Mouse (Mus musculus): Measurements from ENCODE around the gene Dnmbp. TPM values are rescaled to one million over a fixed set of nuclear protein-coding genes. Genes with fewer than 3 reads are reported as not detected.

The Dnmbp gene
- polyA plus RNA-seq, 1 experiment: 11.4 TPM

DNA sequence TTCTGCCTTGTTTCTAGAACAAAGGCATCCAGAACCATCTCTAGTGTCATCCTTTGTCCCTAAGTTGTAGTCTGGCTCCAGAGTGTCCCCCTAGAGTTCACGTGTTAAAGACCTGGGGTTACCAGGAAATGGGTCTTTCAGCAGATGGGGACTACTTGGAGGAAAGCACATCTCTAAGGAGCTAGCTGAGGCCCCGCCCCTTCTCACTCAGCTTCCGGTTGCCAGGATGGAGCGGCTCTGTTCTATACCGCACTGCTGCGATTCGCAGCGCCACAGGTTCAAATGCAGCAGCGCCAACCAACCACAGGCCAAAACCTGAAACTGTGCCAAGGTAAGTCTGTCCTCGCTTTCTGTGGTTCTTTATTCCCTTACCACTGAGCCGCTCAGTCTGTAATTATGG is 65.6 kb downstream of the Dnmbp start:
- H3K4me1 ChIP-seq (ENCODE audit: control insufficient read depth, insufficient read depth, low read length): no peaks in the 10 kb centered on the region; the same call in none of the 2 replicates
- H3K27ac ChIP-seq (ENCODE audit: insufficient read depth, low read length): no peak overlapping the region
- no peak for TF ChIP-seq POLR2A (IDR thresholded peaks at IDR 0.05; ENCODE audit: extremely low read depth, insufficient read depth, low read length)
- no peak for TF ChIP-seq CTCF (IDR thresholded peaks at IDR 0.05; ENCODE audit: extremely low read depth, insufficient read depth, low read length)
- H3K4me3 ChIP-seq (ENCODE audit: insufficient read depth, low read length): no peak overlapping the region

DNA sequence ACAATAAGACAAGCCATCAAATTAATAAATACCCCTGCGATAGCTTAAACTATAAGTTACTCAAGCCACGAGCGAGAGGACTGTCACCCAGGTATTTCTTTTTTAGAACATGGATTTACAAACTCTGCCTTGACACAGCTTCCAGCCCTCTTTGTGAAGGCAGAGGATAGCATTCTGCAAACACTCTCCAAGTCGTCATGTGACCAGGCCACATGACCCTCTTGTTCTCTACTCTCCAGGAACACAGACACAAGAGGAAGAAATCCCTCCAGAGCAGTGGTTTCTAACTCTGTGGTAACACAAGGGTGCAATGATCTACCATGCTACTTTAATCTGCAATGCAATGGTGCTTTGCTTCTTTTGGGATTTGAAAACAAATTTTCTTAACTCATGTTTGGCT is 69.6 kb downstream of the Dnmbp start:
- Histone ChIP-seq H3K27ac (ENCODE audit: insufficient read depth, low read length) (no peak overlapping the region), H3K4me1 (ENCODE audit: control insufficient read depth, insufficient read depth, low read length) (no peaks in the 10 kb centered on the region), H3K4me3 (ENCODE audit: insufficient read depth, low read length) (no peak overlapping the region)
- TF ChIP-seq CTCF (IDR thresholded peaks at IDR 0.05; ENCODE audit: extremely low read depth, insufficient read depth, low read length) (no peak), POLR2A (IDR thresholded peaks at IDR 0.05; ENCODE audit: extremely low read depth, insufficient read depth, low read length) (no peak)

DNA sequence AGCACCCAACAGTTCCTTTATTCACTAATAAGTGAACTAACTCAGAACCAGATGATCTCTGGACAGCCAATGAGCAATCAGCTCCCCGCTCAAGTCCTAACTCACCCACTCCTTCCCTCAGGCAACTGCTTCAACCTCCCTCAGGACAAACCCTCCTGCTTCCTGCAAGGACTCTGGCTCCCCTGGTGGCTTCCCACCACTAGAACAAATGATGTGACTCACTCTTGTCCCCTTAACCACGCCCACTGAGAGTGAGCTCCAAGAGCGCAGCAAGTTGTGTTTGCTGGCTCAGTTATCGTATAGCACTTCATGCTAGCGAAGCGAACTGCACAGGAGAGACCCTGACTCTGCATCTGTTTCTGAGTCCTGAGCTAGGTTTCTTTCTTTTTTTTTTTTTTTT is 82.6 kb downstream of the Dnmbp start:
- TF ChIP-seq POLR2A (IDR thresholded peaks at IDR 0.05; ENCODE audit: extremely low read depth, insufficient read depth, low read length) (no peak), CTCF (IDR thresholded peaks at IDR 0.05; ENCODE audit: extremely low read depth, insufficient read depth, low read length) (no peak)
- no peak overlapping the region for H3K27ac ChIP-seq (ENCODE audit: insufficient read depth, low read length)
- no peak overlapping the region for H3K4me3 ChIP-seq (ENCODE audit: insufficient read depth, low read length)
- H3K4me1 ChIP-seq (ENCODE audit: control insufficient read depth, insufficient read depth, low read length): no peaks in the 10 kb centered on the region

DNA sequence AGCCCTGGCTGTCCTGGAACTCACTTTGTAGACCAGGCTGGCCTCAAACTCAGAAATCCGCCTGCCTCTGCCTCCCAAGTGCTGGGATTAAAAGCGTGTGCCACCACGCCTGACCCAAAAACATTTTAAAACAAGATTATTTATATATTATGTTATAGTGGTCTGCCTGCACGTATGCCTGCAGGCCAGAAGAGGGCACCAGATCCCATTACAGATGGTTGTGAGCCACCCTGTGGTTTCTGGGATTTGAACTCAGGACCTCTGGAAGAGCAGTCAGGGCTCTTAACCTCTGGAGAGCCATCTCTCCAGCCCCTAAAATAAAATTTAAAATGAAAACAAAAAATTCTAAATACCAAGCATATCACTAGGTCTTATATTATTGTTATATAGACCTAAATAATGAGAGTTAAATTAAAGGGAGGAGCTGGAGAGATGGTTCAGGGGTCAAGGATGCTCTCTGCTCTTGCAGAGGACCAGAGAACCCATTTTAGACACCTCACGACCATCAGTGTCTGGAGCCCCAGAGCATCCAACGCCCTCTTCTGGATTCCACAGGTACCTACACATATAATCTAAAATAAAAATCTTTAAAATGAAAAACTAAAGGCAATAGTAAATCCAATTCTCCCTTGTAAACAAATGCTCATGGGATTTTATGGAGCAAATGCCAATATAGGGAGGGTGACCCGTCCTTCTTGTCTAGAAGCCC is 87.0 kb downstream of the Dnmbp start:
- Histone ChIP-seq H3K4me1 (ENCODE audit: control insufficient read depth, insufficient read depth, low read length) (no peaks in the 10 kb centered on the region), H3K4me3 (ENCODE audit: insufficient read depth, low read length) (no peak overlapping the region), H3K27ac (ENCODE audit: insufficient read depth, low read length) (no peak overlapping the region)
- TF ChIP-seq POLR2A (IDR thresholded peaks at IDR 0.05; ENCODE audit: extremely low read depth, insufficient read depth, low read length): no peak
- TF ChIP-seq CTCF (IDR thresholded peaks at IDR 0.05; ENCODE audit: extremely low read depth, insufficient read depth, low read length): 0 out of 2 replicates have a peak, but pooled peaks have one; percentile 22

DNA sequence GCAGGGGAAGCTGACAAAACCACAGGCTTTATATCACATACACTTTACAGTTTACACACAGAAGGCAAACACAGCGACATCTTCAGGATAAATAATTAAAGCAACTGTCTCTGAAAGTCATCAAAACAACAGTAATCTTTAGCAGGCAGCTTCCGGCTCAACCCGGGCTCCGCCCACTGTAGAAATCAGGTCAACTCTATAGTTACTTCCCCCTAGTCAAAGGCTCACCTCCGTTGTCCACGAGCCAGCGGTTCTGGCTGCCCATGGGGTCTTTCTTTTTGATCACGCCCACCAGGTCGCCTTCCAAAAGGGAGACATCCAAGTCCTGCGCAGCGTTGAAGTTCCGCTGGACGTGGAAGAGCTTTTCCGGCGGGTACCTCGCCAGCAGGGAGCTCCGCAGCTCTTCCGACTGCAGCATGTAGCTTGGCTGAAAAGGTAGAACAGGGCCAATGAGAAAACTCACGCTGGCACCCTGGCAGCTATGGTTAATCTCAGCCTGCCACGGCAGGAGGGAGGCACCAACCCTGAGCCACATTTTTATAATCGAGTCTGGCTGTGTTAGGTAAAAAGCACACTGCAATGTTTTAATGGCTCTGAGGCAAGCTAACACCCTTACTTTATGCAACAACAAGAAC is 87.9 kb downstream of the Dnmbp start:
- Histone ChIP-seq H3K4me3 (ENCODE audit: insufficient read depth, low read length) (no peak overlapping the region), H3K27ac (ENCODE audit: insufficient read depth, low read length) (no peak overlapping the region), H3K4me1 (ENCODE audit: control insufficient read depth, insufficient read depth, low read length) (no peaks in the 10 kb centered on the region)
- TF ChIP-seq POLR2A (IDR thresholded peaks at IDR 0.05; ENCODE audit: extremely low read depth, insufficient read depth, low read length): no peak
- no peak for TF ChIP-seq CTCF (IDR thresholded peaks at IDR 0.05; ENCODE audit: extremely low read depth, insufficient read depth, low read length)

DNA sequence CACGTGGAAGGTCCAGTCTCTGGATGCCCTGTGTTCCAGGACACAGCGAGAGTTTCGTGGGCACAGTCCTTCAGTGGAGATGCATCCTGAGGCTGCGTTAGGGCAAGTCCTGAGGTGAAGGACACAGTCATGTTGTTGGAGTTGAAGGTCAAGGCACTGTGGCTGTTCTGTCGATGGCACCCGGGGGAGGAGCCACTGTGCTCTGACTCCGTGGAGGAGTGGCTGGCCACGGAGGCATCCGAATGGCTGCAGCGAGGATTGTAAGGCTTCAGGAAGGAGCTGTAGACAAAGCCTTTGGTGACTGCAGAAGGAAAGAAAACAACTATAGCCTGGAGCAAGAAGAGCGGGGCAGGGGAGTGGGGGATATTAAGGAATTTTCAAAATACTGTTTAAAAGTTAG is 90.0 kb downstream of the Dnmbp start:
- H3K4me1 ChIP-seq (ENCODE audit: control insufficient read depth, insufficient read depth, low read length): no peaks in the 10 kb centered on the region
- no peak overlapping the region for H3K4me3 ChIP-seq (ENCODE audit: insufficient read depth, low read length)
- no peak overlapping the region for H3K27ac ChIP-seq (ENCODE audit: insufficient read depth, low read length)
- no peak for TF ChIP-seq POLR2A (IDR thresholded peaks at IDR 0.05; ENCODE audit: extremely low read depth, insufficient read depth, low read length)
- no peak for TF ChIP-seq CTCF (IDR thresholded peaks at IDR 0.05; ENCODE audit: extremely low read depth, insufficient read depth, low read length)

DNA sequence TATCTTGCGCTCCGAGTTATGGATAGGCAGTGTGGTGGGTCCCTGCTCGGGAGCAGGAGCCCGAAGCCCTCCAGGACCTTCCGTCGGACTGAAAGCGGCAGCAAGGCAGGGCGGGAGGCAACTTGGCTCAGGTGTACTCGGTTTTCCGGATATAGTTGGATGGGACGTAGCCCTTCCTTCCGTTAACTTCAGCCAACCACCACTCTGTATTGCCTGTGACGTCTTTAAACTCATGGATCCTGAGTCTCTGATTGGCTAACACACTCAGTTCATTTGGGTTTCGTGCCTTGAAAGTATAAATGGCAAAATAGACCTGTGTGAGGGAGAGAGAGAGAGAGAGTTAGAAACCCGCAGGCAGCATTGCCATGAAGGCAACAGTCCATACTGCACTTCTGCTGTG is 92.0 kb downstream of the Dnmbp start:
- Histone ChIP-seq H3K4me3 (ENCODE audit: insufficient read depth, low read length) (no peak overlapping the region), H3K4me1 (ENCODE audit: control insufficient read depth, insufficient read depth, low read length) (no peaks in the 10 kb centered on the region), H3K27ac (ENCODE audit: insufficient read depth, low read length) (no peak overlapping the region)
- TF ChIP-seq POLR2A (IDR thresholded peaks at IDR 0.05; ENCODE audit: extremely low read depth, insufficient read depth, low read length) (no peak), CTCF (IDR thresholded peaks at IDR 0.05; ENCODE audit: extremely low read depth, insufficient read depth, low read length) (no peak)

DNA sequence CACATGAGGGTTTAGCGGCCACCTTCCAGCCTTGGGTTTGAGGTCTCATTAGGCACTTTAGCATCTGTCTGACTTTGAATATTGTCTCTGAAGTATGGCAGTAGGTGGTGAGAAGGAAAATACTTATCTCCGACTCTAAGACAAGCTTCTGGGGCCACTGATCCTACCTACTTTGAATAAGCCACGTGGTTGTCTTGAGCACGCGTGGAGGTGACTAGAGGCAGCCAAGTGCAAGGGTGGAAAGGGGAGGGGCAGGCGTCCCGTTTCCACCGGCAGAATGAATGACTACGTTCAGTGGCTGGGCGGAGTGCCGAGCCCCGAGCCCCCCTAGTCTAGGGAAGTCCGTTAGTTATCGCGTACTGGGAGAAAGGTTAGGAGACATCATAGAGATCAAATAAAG is 92.9 kb downstream of the Dnmbp start:
- H3K4me3 ChIP-seq (ENCODE audit: insufficient read depth, low read length): no peak overlapping the region
- no peak overlapping the region for H3K27ac ChIP-seq (ENCODE audit: insufficient read depth, low read length)
- TF ChIP-seq CTCF (IDR thresholded peaks at IDR 0.05; ENCODE audit: extremely low read depth, insufficient read depth, low read length) (no peak), POLR2A (IDR thresholded peaks at IDR 0.05; ENCODE audit: extremely low read depth, insufficient read depth, low read length) (no peak)
- H3K4me1 ChIP-seq (ENCODE audit: control insufficient read depth, insufficient read depth, low read length): no peaks in the 10 kb centered on the region

DNA sequence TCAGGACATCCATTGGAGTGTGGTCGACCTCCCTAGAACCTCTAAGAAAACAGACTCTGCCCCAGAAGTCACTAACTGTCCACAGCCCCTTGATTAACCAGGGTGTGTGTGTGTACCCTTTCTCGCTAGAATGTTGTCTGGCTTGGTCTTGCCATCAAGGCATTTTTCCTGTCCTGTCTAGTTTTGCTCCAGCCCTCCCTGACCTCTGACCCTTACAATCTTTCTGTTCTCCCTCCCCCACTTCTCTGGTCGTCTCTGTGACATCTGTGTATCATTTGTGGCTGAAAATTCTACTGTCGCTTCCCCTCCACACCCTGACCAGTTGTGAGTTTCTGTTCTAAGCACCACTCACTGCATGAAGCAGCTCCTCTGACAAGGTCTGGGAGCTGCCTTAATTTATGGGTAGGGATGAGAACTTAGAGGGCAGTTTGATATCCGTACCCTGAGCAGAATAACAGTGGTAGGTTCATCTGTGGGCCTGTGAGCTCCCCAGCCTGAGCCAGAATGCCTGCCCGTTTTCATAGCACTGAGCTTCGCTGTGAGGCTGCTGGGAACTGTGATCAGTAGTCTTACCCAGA is 94.6 kb downstream of the Dnmbp start:
- Histone ChIP-seq H3K4me1 (ENCODE audit: control insufficient read depth, insufficient read depth, low read length) (no peaks in the 10 kb centered on the region), H3K4me3 (ENCODE audit: insufficient read depth, low read length) (no peak overlapping the region), H3K27ac (ENCODE audit: insufficient read depth, low read length) (no peak overlapping the region)
- TF ChIP-seq POLR2A (IDR thresholded peaks at IDR 0.05; ENCODE audit: extremely low read depth, insufficient read depth, low read length) (no peak), CTCF (IDR thresholded peaks at IDR 0.05; ENCODE audit: extremely low read depth, insufficient read depth, low read length) (no peak)

DNA sequence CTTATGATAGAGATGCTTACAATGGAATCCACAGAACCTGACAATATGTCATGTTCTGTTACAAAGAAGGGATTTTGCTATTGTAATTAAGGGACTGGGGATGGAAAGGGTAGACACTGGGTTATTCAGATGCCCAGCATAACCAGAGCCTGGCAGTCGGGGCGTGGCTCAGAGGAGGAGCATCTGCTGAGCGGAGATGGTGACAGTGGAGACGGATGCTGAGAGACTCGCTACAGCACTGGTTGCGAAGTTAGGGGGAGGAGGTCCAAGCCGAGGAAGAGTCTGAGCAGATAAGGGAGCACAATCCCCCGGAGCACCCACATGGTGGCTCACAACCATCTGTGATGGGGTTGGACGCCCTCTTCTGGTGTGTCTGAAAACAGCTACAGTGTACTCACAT is 96.8 kb downstream of the Dnmbp start:
- no peak overlapping the region for H3K27ac ChIP-seq (ENCODE audit: insufficient read depth, low read length)

More for the DNA sequence above, 96.8 kb downstream of the Dnmbp start:
- H3K4me1 ChIP-seq (ENCODE audit: control insufficient read depth, insufficient read depth, low read length): no peaks in the 10 kb centered on the region
- no peak overlapping the region for H3K4me3 ChIP-seq (ENCODE audit: insufficient read depth, low read length)
- TF ChIP-seq POLR2A (IDR thresholded peaks at IDR 0.05; ENCODE audit: extremely low read depth, insufficient read depth, low read length) (no peak), CTCF (IDR thresholded peaks at IDR 0.05; ENCODE audit: extremely low read depth, insufficient read depth, low read length) (no peak)
